Mouse (Mus musculus) liver, embryonic 13.5 days (tissue): ENCODE measurements at regions not wholly inside any gene's neighbourhood (a gene's known extent, or its start where the extent isn't known, plus 50 kb on each side); places are given as distances from the start of the nearest gene placed in this dataset.

Experiments
- ATAC-seq: fragments of 200-750 bp; cut with Nextera tagmentation; 2 replicates; pipeline ENCODE4 v1.8.0; 2017; ENCODE audit warnings: low read depth, mild to moderate bottlenecking, moderate number of reproducible peaks, moderate library complexity
- DNase-seq: peaks from one replicate; pipeline ENCODE4 v3.0.0; 2022
- H3K27ac ChIP-seq: fragments of 300-500 bp; sonication (generic); 2 replicates; pipeline ENCODE4 v1.5.1; 2015; ENCODE audit warnings: moderate library complexity, mild to moderate bottlenecking, inconsistent platforms
- H3K27me3 ChIP-seq: fragments of 300-500 bp; sonication (generic); 2 replicates; pipeline ENCODE4 v1.6.1; 2015; ENCODE audit warnings: mild to moderate bottlenecking, inconsistent platforms
- H3K36me3 ChIP-seq: fragments of 300-500 bp; sonication (generic); 2 replicates; pipeline ENCODE4 v1.6.1; 2015; ENCODE audit warnings: mild to moderate bottlenecking, inconsistent platforms
- H3K4me1 ChIP-seq: fragments of 300-500 bp; sonication (generic); replicated peaks from 2 replicates; pipeline ENCODE4 v1.6.1; 2015; ENCODE audit warnings: inconsistent platforms
- H3K4me2 ChIP-seq: fragments of 300-500 bp; sonication (generic); 2 replicates; pipeline ENCODE4 v1.6.1; 2015; ENCODE audit warnings: inconsistent platforms, mild to moderate bottlenecking, moderate library complexity
- H3K4me3 ChIP-seq: fragments of 300-500 bp; sonication (generic); replicated peaks from 2 replicates; pipeline ENCODE4 v1.5.1; 2015; ENCODE audit warnings: mild to moderate bottlenecking, inconsistent platforms
- H3K9ac ChIP-seq: fragments of 300-500 bp; sonication (generic); 2 replicates; pipeline ENCODE4 v1.6.1; 2015; ENCODE audit warnings: mild to moderate bottlenecking, inconsistent platforms
- H3K9me3 ChIP-seq: fragments of 300-500 bp; sonication (generic); replicated peaks from 2 replicates; pipeline ENCODE4 v1.6.1; 2016; ENCODE audit warnings: inconsistent platforms
- WGBS: fragments of 180-500 bp; shearing (Covaris S2); methylation state at CpG from one replicate; pipeline ENCODE4 v1.1.7; 2015; ENCODE audit not compliant: insufficient replicate concordance; 5-methylcytosine and 5-hydroxymethylcytosine counted together

DNA sequence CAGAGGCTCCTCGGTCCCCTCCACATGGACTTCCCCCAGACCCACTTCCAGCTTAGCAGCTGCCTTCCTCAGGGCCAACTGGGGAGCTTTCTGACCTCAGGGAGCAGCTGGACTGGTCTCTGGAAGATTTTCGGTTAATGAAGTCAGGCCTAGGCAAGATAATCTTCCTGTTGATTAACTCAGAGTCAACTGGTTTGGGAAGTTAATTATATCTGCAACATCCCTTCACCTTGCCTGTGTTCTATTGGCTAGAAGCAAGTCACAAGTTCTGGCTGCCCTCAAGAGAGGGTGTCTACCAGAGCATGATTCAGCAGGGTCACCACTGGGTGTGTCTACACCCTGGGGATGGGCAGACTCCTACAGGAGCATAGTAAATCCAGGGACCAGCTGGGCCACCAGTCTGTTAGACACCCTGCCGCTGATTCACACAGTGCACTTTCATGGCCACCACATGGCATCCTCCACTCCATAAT is 53.9 kb upstream of the Maml3 start:
- DNase-seq (peak; percentile 2), ATAC-seq (no peak)
- H3K36me3 ChIP-seq = no peaks in the 10 kb centered on the region
- H3K4me1 ChIP-seq = peaks cover 7% of the 10 kb centered on the region
- H3K4me3 ChIP-seq = no peak overlapping the region
- no peak overlapping the region for H3K4me2 ChIP-seq
- no peak overlapping the region for H3K27ac ChIP-seq
- H3K9ac ChIP-seq = no peak overlapping the region
- whole genome bisulfite sequencing = 49% methylated on average over 3 of the region's 3 CpGs
- H3K9me3 ChIP-seq = no peaks in the 10 kb centered on the region
- H3K27me3 ChIP-seq = no peaks in the 10 kb centered on the region

- no peak overlapping the region for H3K4me2 ChIP-seq
- no peak overlapping the region for H3K4me3 ChIP-seq
- no peaks in the 10 kb centered on the region for H3K9me3 ChIP-seq
- no peak for ATAC-seq
- peaks cover 7% of the 10 kb centered on the region for H3K4me1 ChIP-seq
- no peaks in the 10 kb centered on the region for H3K36me3 ChIP-seq
- no peak overlapping the region for H3K9ac ChIP-seq
- 47% methylated on average over 3 of the region's 3 CpGs for WGBS
- DNase-seq = no peak
- no peaks in the 10 kb centered on the region for H3K27me3 ChIP-seq
- H3K27ac ChIP-seq = no peak overlapping the region
Observed at GRCm38 (mm10) chr3:52161688-52162087, 56.8 kb upstream of the Maml3 start.

DNA sequence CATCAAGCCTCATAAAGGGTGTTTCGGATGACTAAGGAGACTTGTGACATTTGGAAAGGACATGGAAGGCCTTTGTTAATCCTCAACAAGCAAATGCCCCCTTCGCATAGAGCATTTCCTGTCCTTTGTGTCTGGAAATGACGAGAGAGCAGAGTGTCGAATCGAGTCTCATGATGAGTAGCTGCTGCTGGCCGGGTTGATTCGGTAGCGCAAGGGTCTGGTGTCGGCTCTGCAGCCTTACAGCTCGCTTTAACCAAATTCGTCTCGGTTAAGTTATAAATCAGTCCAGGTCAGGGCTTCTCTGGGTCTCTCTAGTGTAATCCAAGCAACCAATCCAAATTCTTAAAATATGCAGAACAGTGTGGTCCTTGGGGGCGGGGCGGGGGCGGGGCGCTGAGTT is 59.1 kb upstream of the Maml3 start:
- 71% methylated on average over 16 of the region's 16 CpGs for WGBS

GRCm38 (mm10) chr3:52167420-52167819 is 62.5 kb upstream of the Maml3 start:
- no peak overlapping the region for H3K27ac ChIP-seq
- H3K4me1 ChIP-seq = no peaks in the 10 kb centered on the region
- ATAC-seq = no peak
- WGBS = 83% methylated on average over 7 of the region's 7 CpGs
- H3K36me3 ChIP-seq = no peaks in the 10 kb centered on the region
- H3K9ac ChIP-seq = no peak overlapping the region
- no peak overlapping the region for H3K4me2 ChIP-seq
- H3K4me3 ChIP-seq = no peak overlapping the region
- H3K27me3 ChIP-seq = no peaks in the 10 kb centered on the region
- DNase-seq = no peak
- no peaks in the 10 kb centered on the region for H3K9me3 ChIP-seq

More for the DNA sequence above, 59.1 kb upstream of the Maml3 start:
- H3K9ac ChIP-seq = no peak overlapping the region
- H3K27me3 ChIP-seq = no peaks in the 10 kb centered on the region
- ATAC-seq (no peak), DNase-seq (no peak)
- no peak overlapping the region for H3K4me2 ChIP-seq
- no peak overlapping the region for H3K4me3 ChIP-seq
- H3K27ac ChIP-seq = no peak overlapping the region
- no peaks in the 10 kb centered on the region for H3K9me3 ChIP-seq
- peaks cover 2% of the 10 kb centered on the region for H3K4me1 ChIP-seq
- no peaks in the 10 kb centered on the region for H3K36me3 ChIP-seq

GRCm38 (mm10) chr3:52170847-52171246 is 66.0 kb upstream of the Maml3 start:
- H3K4me3 ChIP-seq = no peak overlapping the region
- ATAC-seq = no peak

GRCm38 (mm10) chr3:52171303-52171702 is 66.4 kb upstream of the Maml3 start:
- no peak overlapping the region for H3K4me3 ChIP-seq
- WGBS = 75% methylated on average over 5 of the region's 5 CpGs
- no peak overlapping the region for H3K9ac ChIP-seq
- no peak for ATAC-seq
- H3K4me2 ChIP-seq = no peak overlapping the region
- no peaks in the 10 kb centered on the region for H3K4me1 ChIP-seq
- no peaks in the 10 kb centered on the region for H3K9me3 ChIP-seq
- no peaks in the 10 kb centered on the region for H3K27me3 ChIP-seq
- H3K27ac ChIP-seq = no peak overlapping the region
- no peak for DNase-seq
- no peaks in the 10 kb centered on the region for H3K36me3 ChIP-seq

More at GRCm38 (mm10) chr3:52170847-52171246, 66.0 kb upstream of the Maml3 start:
- Histone ChIP-seq H3K4me1 (no peaks in the 10 kb centered on the region), H3K27me3 (no peaks in the 10 kb centered on the region), H3K27ac (no peak overlapping the region), H3K9me3 (no peaks in the 10 kb centered on the region), H3K9ac (no peak overlapping the region), H3K4me2 (no peak overlapping the region), H3K36me3 (no peaks in the 10 kb centered on the region)
- no peak for DNase-seq
- 69% methylated on average over 7 of the region's 7 CpGs for WGBS

- 71% methylated on average over 1 of the region's 1 CpGs for WGBS
- Histone ChIP-seq H3K4me1 (no peaks in the 10 kb centered on the region), H3K27ac (no peak overlapping the region), H3K9ac (no peak overlapping the region), H3K36me3 (no peaks in the 10 kb centered on the region), H3K9me3 (no peaks in the 10 kb centered on the region), H3K4me3 (no peak overlapping the region), H3K27me3 (no peaks in the 10 kb centered on the region), H3K4me2 (no peak overlapping the region)
- DNase-seq = no peak
- no peak for ATAC-seq
Observed at GRCm38 (mm10) chr3:52173490-52173889, 68.6 kb upstream of the Maml3 start.

DNA sequence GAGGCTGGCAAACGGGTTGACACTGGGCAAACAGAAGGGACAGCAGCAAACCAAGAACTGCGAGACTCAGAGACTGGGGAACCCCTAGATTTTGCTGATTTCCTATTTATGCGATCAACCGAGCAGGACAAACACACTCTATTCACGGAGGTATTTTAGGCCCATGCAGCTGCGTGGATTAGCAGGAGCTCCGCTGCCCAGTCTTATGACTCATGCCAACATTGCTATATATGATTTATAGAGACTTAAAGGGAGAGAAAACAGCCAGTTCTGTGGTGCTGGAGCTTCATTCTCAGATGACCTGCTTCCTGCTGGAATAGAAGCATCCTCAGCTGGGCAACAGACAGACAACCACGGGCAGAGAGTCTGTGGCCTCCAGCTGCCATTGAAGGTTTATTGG is 71.2 kb upstream of the Maml3 start:
- H3K36me3 ChIP-seq = no peaks in the 10 kb centered on the region
- H3K9me3 ChIP-seq = no peaks in the 10 kb centered on the region
- peaks cover 7% of the 10 kb centered on the region for H3K4me1 ChIP-seq
- ATAC-seq (no peak), DNase-seq (no peak)
- no peak overlapping the region for H3K9ac ChIP-seq
- no peaks in the 10 kb centered on the region for H3K27me3 ChIP-seq
- no peak overlapping the region for H3K27ac ChIP-seq
- H3K4me3 ChIP-seq = no peak overlapping the region
- H3K4me2 ChIP-seq = no peak overlapping the region
- 33% methylated on average over 8 of the region's 8 CpGs for WGBS

GRCm38 (mm10) chr3:52178851-52179250 is 74.0 kb upstream of the Maml3 start:
- no peak for ATAC-seq
- 71% methylated on average over 9 of the region's 9 CpGs for WGBS
- H3K9ac ChIP-seq = no peak overlapping the region
- H3K4me1 ChIP-seq = peaks cover 8% of the 10 kb centered on the region
- H3K4me2 ChIP-seq = no peak overlapping the region
- H3K27me3 ChIP-seq = no peaks in the 10 kb centered on the region
- H3K27ac ChIP-seq = no peak overlapping the region
- no peak for DNase-seq
- no peaks in the 10 kb centered on the region for H3K9me3 ChIP-seq
- H3K4me3 ChIP-seq = no peak overlapping the region
- no peaks in the 10 kb centered on the region for H3K36me3 ChIP-seq

DNA sequence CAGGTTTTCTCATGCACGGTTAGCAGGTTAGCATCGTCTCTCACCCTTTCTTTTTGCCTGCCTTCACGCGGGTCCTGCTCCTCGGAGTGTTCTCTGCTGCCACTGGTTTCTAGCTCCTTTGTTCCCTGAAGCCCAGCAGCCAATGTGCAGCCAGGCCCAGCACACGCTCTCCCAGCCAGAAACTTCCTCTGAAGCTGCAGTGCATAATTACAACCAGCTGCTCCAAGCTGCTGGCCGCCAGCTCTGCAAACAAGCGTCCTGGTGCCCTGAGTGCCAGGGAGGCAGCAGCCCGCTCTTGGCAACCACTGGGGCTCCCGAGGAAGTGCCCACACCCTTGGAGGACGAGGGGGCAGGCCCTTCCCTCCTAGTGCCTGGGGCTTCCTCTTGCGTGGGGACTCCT is 74.8 kb upstream of the Maml3 start:
- H3K9me3 ChIP-seq = no peaks in the 10 kb centered on the region
- no peak overlapping the region for H3K4me2 ChIP-seq
- H3K36me3 ChIP-seq = no peaks in the 10 kb centered on the region
- H3K4me1 ChIP-seq = peaks cover 8% of the 10 kb centered on the region
- whole genome bisulfite sequencing = 18% methylated on average over 12 of the region's 12 CpGs
- no peak overlapping the region for H3K9ac ChIP-seq
- no peak overlapping the region for H3K27ac ChIP-seq
- ATAC-seq (no peak), DNase-seq (no peak)
- no peaks in the 10 kb centered on the region for H3K27me3 ChIP-seq
- H3K4me3 ChIP-seq = no peak overlapping the region

GRCm38 (mm10) chr3:52180306-52180705 is 75.4 kb upstream of the Maml3 start:
- H3K27ac ChIP-seq = no peak overlapping the region
- H3K4me2 ChIP-seq = no peak overlapping the region
- ATAC-seq (no peak), DNase-seq (no peak)
- H3K36me3 ChIP-seq = no peaks in the 10 kb centered on the region
- no peaks in the 10 kb centered on the region for H3K9me3 ChIP-seq
- peaks cover 8% of the 10 kb centered on the region for H3K4me1 ChIP-seq
- H3K9ac ChIP-seq = no peak overlapping the region
- WGBS = 54% methylated on average over 8 of the region's 8 CpGs
- H3K4me3 ChIP-seq = no peak overlapping the region
- no peaks in the 10 kb centered on the region for H3K27me3 ChIP-seq

- Histone ChIP-seq H3K27ac (no peak overlapping the region; the same call in 1 of the 2 replicates), H3K36me3 (no peaks in the 10 kb centered on the region), H3K4me3 (no peak overlapping the region), H3K9ac (no peak overlapping the region), H3K4me2 (no peak overlapping the region), H3K27me3 (no peaks in the 10 kb centered on the region), H3K4me1 (peaks cover 8% of the 10 kb centered on the region), H3K9me3 (no peaks in the 10 kb centered on the region)
- no peak for DNase-seq
- 56% methylated on average over 10 of the region's 10 CpGs for WGBS
- ATAC-seq = no peak
Observed at GRCm38 (mm10) chr3:52180785-52181184, 75.9 kb upstream of the Maml3 start.
